Mouse (Mus musculus) heart, adult 2 months (tissue): ENCODE measurements around the gene Jmjd7.

Experiments
- CTCF ChIP-seq: fragments of 200-600 bp; IDR thresholded peaks from 2 replicates; pipeline ENCODE4 v1.8.1; 2022; ENCODE audit warnings: antibody characterized with exemption, mild to moderate bottlenecking, moderate library complexity
- EP300 ChIP-seq: fragments of 200-500 bp; IDR thresholded peaks from 2 replicates; pipeline ENCODE4 v1.6.1; 2011; ENCODE audit warnings: low read depth, low read length, control low read depth; ENCODE audit not compliant: insufficient read depth
- POLR2A ChIP-seq: fragments of 200-500 bp; IDR thresholded peaks from 2 replicates; pipeline ENCODE4 v1.6.1; 2011; ENCODE audit warnings: mild to moderate bottlenecking, low read depth, low read length, control low read depth; ENCODE audit not compliant: insufficient read depth

- TF ChIP-seq EP300 = 0 out of 2 replicates have a peak, but pooled peaks have one; percentile 20
- TF ChIP-seq CTCF = peak; percentile 76
- TF ChIP-seq POLR2A = no peak
These were observed 41.5 kb downstream of the Jmjd7 start for GRCm38 (mm10) chr2:120068555-120069465.
